Mouse (Mus musculus) erythroblast, embryonic 14.5 days (primary cell): ENCODE results near the gene Cbfa2t3.

Experiments used
- GATA1 ChIP-seq: IDR thresholded peaks from 2 replicates; pipeline ENCODE4 v1.6.1; 2012; ENCODE audit warnings: low read length, inconsistent platforms, mixed read lengths
- TAL1 ChIP-seq: IDR thresholded peaks from 3 replicates; pipeline ENCODE4 v1.6.1; 2012; ENCODE audit warnings: low read length, inconsistent platforms, mixed read lengths

- TF ChIP-seq TAL1 (no peak), GATA1 (no peak)
Measured at GRCm38 (mm10) chr8:122654768-122655167, 44.1 kb downstream of the Cbfa2t3 start.
